Mouse (Mus musculus) myocyte (in vitro differentiated cells): Measurements from ENCODE around the gene Eef2k. TPM values are rescaled to one million over a fixed set of nuclear protein-coding genes. Genes with fewer than 3 reads are reported as not detected.

Experiments used
- H3K27me3 ChIP-seq: one replicate; pipeline ENCODE4 v1.6.1; 2011; ENCODE audit not compliant: control insufficient read depth, insufficient read depth, insufficient read length
- H3K36me3 ChIP-seq: one replicate; pipeline ENCODE4 v1.6.1; 2011; ENCODE audit not compliant: control insufficient read depth, insufficient read depth
- H3K4me2 ChIP-seq: one replicate; pipeline ENCODE4 v1.6.1; 2011; ENCODE audit warnings: low read depth, control low read depth
- H3K4me3 ChIP-seq: one replicate; pipeline ENCODE4 v1.5.1; 2011; ENCODE audit warnings: mild to moderate bottlenecking, control low read depth, moderate library complexity
- H3K79me2 ChIP-seq: one replicate; pipeline ENCODE4 v1.6.1; 2011; ENCODE audit not compliant: control insufficient read depth, insufficient read depth
- H3ac ChIP-seq: one replicate; pipeline ENCODE4 v1.6.1; 2011; ENCODE audit not compliant: control insufficient read depth, insufficient read length
- CEBPB ChIP-seq: IDR thresholded peaks from 2 replicates; pipeline ENCODE4 v1.6.1; 2011; ENCODE audit warnings: mild to moderate bottlenecking, moderate library complexity; ENCODE audit not compliant: poor library complexity, insufficient read depth, severe bottlenecking
- E2F4 ChIP-seq: IDR thresholded peaks from one replicate; pipeline ENCODE4 v1.6.1; 2011; ENCODE audit warnings: mild to moderate bottlenecking, control low read depth, moderate library complexity; ENCODE audit not compliant: insufficient read depth
- MAX ChIP-seq: IDR thresholded peaks from one replicate; pipeline ENCODE4 v1.6.1; 2011; ENCODE audit warnings: low read depth, mild to moderate bottlenecking, control low read depth
- MYOD1 ChIP-seq, 3 experiments: IDR thresholded peaks; one replicate each; pipeline ENCODE4 v1.6.1; 2011; ENCODE audit warnings: control low read depth in 2 of 3, low read depth in 2 of 3, mild to moderate bottlenecking in 2 of 3, moderate library complexity in 1 of 3; ENCODE audit not compliant: insufficient read length in 2 of 3, control insufficient read depth in 1 of 3
- MYOG ChIP-seq, 3 experiments: IDR thresholded peaks; one replicate each; pipeline ENCODE4 v1.6.1; 2011; ENCODE audit warnings: control low read depth in 2 of 3, low read depth in 2 of 3, mild to moderate bottlenecking in 2 of 3; ENCODE audit not compliant: insufficient read length in 2 of 3, control insufficient read depth in 1 of 3, insufficient read depth in 1 of 3
- POLR2A ChIP-seq: IDR thresholded peaks from one replicate; pipeline ENCODE4 v1.6.1; 2011; ENCODE audit warnings: low read depth, mild to moderate bottlenecking, control low read depth, moderate library complexity; ENCODE audit not compliant: insufficient read length
- POLR2AphosphoS2 ChIP-seq: IDR thresholded peaks from one replicate; pipeline ENCODE4 v1.6.1; 2011; ENCODE audit warnings: low read depth, control low read depth; ENCODE audit not compliant: insufficient read length
- REST ChIP-seq: IDR thresholded peaks from one replicate; pipeline ENCODE4 v1.6.1; 2011; ENCODE audit warnings: mild to moderate bottlenecking, control low read depth, moderate library complexity; ENCODE audit not compliant: insufficient read depth, insufficient read length
- SRF ChIP-seq: IDR thresholded peaks from one replicate; pipeline ENCODE4 v1.6.1; 2011; ENCODE audit warnings: low read depth; ENCODE audit not compliant: control insufficient read depth, insufficient read length
- TCF12 ChIP-seq: IDR thresholded peaks from one replicate; pipeline ENCODE4 v1.6.1; 2011; ENCODE audit warnings: mild to moderate bottlenecking, control low read depth; ENCODE audit not compliant: poor library complexity, insufficient read depth, severe bottlenecking
- TCF3 ChIP-seq: IDR thresholded peaks from one replicate; pipeline ENCODE4 v1.6.1; 2011; ENCODE audit warnings: low read depth, control low read depth; ENCODE audit not compliant: insufficient read length
- USF1 ChIP-seq: IDR thresholded peaks from one replicate; pipeline ENCODE4 v1.6.1; 2011; ENCODE audit warnings: low read depth, mild to moderate bottlenecking, control low read depth, moderate library complexity
- polyA plus RNA-seq: library from polyadenylated mRNA; unstranded; fragments of >200 nt; fragmentation: generic; extraction: Trizol; gene quantifications from one replicate; pipeline ENCODE4 v1.2.1, GENCODE M21; 2012; ENCODE audit warnings: missing spikeins

The Eef2k gene
- polyA plus RNA-seq, 1 experiment = 32.3 TPM

- H3K27me3 ChIP-seq = no peaks in the 10 kb centered on the region
- peaks cover 4% of the 10 kb centered on the region for H3K79me2 ChIP-seq
- no peak overlapping the region for H3K4me3 ChIP-seq
- TF ChIP-seq MYOG (IDR thresholded peaks at IDR 0.05; ENCODE audit: control insufficient read depth in 1 of 3, insufficient read depth in 1 of 3, insufficient read length in 2 of 3, low read depth in 2 of 3) = no peak
- no peak for TF ChIP-seq SRF
- peaks cover 4% of the 10 kb centered on the region for H3K36me3 ChIP-seq
- no peak overlapping the region for H3ac ChIP-seq
- no peak overlapping the region for H3K4me2 ChIP-seq
These were observed 30.5 kb downstream of the Eef2k start for GRCm38 (mm10) chr7:120873083-120873482.

GRCm38 (mm10) chr7:120874021-120874420 is 31.4 kb downstream of the Eef2k start:
- H3K4me3 ChIP-seq = no peak overlapping the region
- no peak overlapping the region for H3K4me2 ChIP-seq
- H3K27me3 ChIP-seq = no peaks in the 10 kb centered on the region
- TF ChIP-seq TCF3 (no peak), REST (no peak), MYOD1 (IDR thresholded peaks at IDR 0.05; ENCODE audit: control insufficient read depth in 1 of 3, insufficient read length in 2 of 3, low read depth in 2 of 3) (no peak), USF1 (no peak), POLR2A (no peak), POLR2AphosphoS2 (no peak), TCF12 (no peak), CEBPB (no peak), SRF (no peak), MYOG (IDR thresholded peaks at IDR 0.05; ENCODE audit: control insufficient read depth in 1 of 3, insufficient read depth in 1 of 3, insufficient read length in 2 of 3, low read depth in 2 of 3) (no peak), E2F4 (no peak), MAX (no peak)
- H3ac ChIP-seq = no peak overlapping the region
- peaks cover 4% of the 10 kb centered on the region for H3K36me3 ChIP-seq
- no peaks in the 10 kb centered on the region for H3K79me2 ChIP-seq

DNA sequence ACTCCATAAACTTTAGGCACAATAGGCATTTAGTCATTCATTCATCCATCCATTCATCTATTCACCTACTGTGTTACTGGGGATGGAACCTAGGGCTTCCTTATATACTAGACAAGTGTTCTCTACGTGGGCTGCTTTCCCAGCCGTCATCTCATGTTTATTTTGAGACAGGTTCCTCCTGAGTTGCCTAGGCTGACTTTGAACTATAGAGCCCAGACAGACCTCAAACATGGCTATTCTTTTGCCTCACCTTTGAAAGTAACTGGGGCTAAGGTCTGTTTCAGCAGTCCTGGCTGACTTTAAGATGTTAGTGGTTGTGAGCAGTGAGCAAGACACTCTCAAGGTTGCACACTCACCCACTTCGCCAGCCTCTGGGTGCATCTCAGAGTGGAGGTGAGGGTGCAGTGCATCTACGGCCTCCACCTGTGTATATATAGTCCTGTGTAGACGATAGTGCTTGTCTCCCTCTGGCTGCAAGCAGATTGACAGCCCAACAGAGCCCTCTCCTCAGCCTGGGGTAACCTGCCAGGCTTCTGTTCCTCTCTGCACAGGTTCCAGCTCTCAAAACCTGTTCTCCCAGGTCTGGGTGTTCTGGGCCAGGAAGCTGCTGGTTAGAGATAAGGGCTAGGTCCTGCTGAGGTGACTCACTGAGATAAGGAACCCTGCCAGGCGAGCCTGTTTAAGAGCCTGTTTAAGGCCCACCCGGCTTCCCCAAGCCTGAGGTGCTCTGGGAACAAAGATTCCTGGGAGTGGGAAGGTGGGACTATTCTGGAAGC is 32.3 kb downstream of the Eef2k start:
- H3K27me3 ChIP-seq = no peaks in the 10 kb centered on the region
- peaks cover 4% of the 10 kb centered on the region for H3K36me3 ChIP-seq
- H3K79me2 ChIP-seq = no peaks in the 10 kb centered on the region
- no peak for TF ChIP-seq SRF
- no peak for TF ChIP-seq POLR2A
- TF ChIP-seq E2F4 = no peak
- TF ChIP-seq MAX = no peak
- no peak for TF ChIP-seq USF1
- TF ChIP-seq MYOG (IDR thresholded peaks at IDR 0.05; ENCODE audit: control insufficient read depth in 1 of 3, insufficient read depth in 1 of 3, insufficient read length in 2 of 3, low read depth in 2 of 3) = no peak
- no peak for TF ChIP-seq TCF3
- H3K4me3 ChIP-seq = no peak overlapping the region
- H3K4me2 ChIP-seq = no peak overlapping the region
- no peak overlapping the region for H3ac ChIP-seq

DNA sequence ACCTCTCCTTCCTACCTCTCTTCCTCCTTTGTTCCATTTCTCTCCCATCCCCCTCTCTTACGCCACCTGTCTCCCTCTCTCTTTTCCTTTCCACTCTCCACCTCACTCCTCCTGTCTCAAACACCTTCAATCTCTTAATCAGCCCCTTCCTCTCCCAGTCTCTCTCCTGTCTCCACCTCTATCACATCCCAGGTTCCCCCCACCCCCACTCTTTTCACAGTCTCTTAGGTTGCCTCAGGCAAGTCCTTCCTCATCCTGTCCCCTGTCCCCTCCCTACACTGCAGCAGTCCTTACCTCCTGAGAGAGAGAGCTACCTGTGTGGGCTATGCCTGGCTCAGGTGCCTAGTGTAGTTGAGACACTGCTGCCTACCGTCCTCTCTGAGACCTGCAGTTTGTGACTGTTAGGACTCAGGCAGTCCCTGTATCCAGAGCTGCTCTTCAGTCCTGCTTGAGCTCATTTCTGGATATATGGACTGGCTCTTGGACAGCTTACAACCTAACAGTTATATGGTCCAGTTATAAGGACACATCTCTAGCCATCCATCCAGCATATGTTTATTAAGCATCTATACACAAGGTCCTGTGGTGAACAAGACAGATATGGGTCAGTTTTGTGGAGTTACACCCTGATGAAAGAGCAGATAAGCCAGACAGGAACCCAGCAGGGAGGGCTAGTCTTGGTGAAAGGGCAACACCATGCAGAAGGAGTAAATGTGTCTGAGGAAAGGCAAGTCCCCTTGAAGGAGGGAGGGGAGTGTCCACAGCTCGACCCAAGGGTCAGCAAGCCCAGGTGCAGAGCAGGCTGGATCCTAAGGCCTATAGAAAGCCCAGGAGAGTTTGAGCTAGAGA is 33.1 kb downstream of the Eef2k start:
- Histone ChIP-seq H3K79me2 (no peaks in the 10 kb centered on the region), H3ac (no peak overlapping the region), H3K4me3 (no peak overlapping the region), H3K27me3 (no peaks in the 10 kb centered on the region), H3K4me2 (no peak overlapping the region), H3K36me3 (peaks cover 4% of the 10 kb centered on the region)
- no peak for TF ChIP-seq USF1

GRCm38 (mm10) chr7:120878271-120878670 is 35.6 kb downstream of the Eef2k start:
- Histone ChIP-seq H3K27me3 (no peaks in the 10 kb centered on the region), H3K4me3 (no peak overlapping the region), H3K79me2 (no peaks in the 10 kb centered on the region), H3K4me2 (peak overlapping the region; percentile 35), H3ac (no peak overlapping the region), H3K36me3 (peaks cover 4% of the 10 kb centered on the region)
- no peak for TF ChIP-seq REST
- no peak for TF ChIP-seq E2F4
- TF ChIP-seq SRF = no peak
- TF ChIP-seq TCF12 = no peak
- TF ChIP-seq TCF3 = no peak
- TF ChIP-seq CEBPB = no peak
- TF ChIP-seq MAX = no peak
- TF ChIP-seq POLR2AphosphoS2 = no peak
- TF ChIP-seq POLR2A = no peak
- TF ChIP-seq MYOD1 (IDR thresholded peaks at IDR 0.05; ENCODE audit: control insufficient read depth in 1 of 3, insufficient read length in 2 of 3, low read depth in 2 of 3) = no peak
- TF ChIP-seq MYOG (IDR thresholded peaks at IDR 0.05; ENCODE audit: control insufficient read depth in 1 of 3, insufficient read depth in 1 of 3, insufficient read length in 2 of 3, low read depth in 2 of 3) = no peak
- TF ChIP-seq USF1 = no peak
